Mouse (Mus musculus): ENCODE measurements around the gene Slc39a8. TPM values are rescaled to one million over a fixed set of nuclear protein-coding genes. Genes with fewer than 3 reads are reported as not detected.

The Slc39a8 gene
- polyA plus RNA-seq, 1 experiment from 2014 or later = 21.7 TPM

DNA sequence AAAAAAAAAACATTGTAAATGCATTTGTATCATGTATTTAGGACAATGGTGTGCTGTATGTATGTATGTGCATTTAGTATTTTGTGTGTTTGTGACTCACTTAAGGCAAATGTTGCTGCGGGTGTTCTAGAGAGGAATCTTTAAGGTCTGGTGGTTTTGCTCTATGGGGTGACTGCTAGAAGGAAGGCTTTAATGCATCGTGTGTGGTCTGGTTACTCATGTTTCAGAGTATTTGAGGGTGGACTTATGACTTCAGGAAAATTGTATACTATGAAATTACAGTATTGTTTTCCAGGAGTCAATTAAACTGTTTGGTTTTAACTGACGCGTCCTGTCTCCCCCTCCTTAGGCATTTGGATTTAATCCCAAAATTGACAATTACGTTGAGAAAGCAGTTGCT lies 32.1 kb downstream of the Slc39a8 start:
- DNase-seq (ENCODE audit: low spot score, missing footprints) (peak; percentile 85), ATAC-seq (ENCODE audit: low FRiP score) (peak; percentile 25)
- WGBS = 33% methylated on average over 5 of the region's 5 CpGs

DNA sequence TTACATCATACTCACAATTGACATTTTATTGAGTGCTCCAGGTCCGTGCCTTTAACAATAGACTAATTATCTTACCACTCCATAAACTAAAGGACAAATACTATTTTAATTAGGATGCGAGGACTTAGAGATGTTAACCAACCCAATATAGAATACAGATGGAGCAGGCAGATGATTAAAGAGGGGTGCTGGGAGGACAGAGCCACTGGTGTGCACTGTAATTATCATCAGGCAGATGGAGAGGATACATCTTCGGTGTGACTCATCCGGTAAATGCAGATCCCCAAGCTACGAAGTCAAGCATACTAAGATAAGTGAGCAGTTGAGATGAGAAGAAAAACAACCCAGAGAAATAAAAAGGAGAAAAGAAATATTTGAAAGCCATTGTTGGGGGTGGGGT lies 34.4 kb downstream of the Slc39a8 start:
- Histone ChIP-seq H3K36me3 (ENCODE audit: control insufficient read depth, insufficient read depth, low read length) (no peaks in the 10 kb centered on the region), H3K4me2 (no peak overlapping the region), H3K4me3 (ENCODE audit: low read depth, low read length) (no peak overlapping the region), H3K9ac (ENCODE audit: low read length) (no peak overlapping the region), H3K27me3 (ENCODE audit: control insufficient read depth, insufficient read depth, low read length) (no peaks in the 10 kb centered on the region), H3K9me3 (ENCODE audit: control insufficient read depth, low read length) (no peaks in the 10 kb centered on the region), H3K27ac (ENCODE audit: low read depth, low read length) (no peak overlapping the region), H3K4me1 (ENCODE audit: control insufficient read depth, insufficient read depth, low read length) (peaks cover 6% of the 10 kb centered on the region; the same call in 1 of the 2 replicates)
- ATAC-seq (ENCODE audit: low FRiP score) = no peak
- no peak for DNase-seq (ENCODE audit: low spot score, missing footprints)
- 89% methylated on average over 5 of the region's 5 CpGs for WGBS

More for the DNA sequence above, 32.1 kb downstream of the Slc39a8 start:
- Histone ChIP-seq H3K27me3 (ENCODE audit: control insufficient read depth, insufficient read depth, low read length) (no peaks in the 10 kb centered on the region), H3K9me3 (ENCODE audit: control insufficient read depth, low read length) (no peaks in the 10 kb centered on the region), H3K9ac (ENCODE audit: low read length) (no peak overlapping the region), H3K4me3 (ENCODE audit: low read depth, low read length) (no peak overlapping the region), H3K27ac (ENCODE audit: low read depth, low read length) (no peak overlapping the region; the same call in 1 of the 2 replicates), H3K4me1 (ENCODE audit: control insufficient read depth, insufficient read depth, low read length) (peaks cover 6% of the 10 kb centered on the region; the same call in 1 of the 2 replicates), H3K4me2 (no peak overlapping the region), H3K36me3 (ENCODE audit: control insufficient read depth, insufficient read depth, low read length) (no peaks in the 10 kb centered on the region)

DNA sequence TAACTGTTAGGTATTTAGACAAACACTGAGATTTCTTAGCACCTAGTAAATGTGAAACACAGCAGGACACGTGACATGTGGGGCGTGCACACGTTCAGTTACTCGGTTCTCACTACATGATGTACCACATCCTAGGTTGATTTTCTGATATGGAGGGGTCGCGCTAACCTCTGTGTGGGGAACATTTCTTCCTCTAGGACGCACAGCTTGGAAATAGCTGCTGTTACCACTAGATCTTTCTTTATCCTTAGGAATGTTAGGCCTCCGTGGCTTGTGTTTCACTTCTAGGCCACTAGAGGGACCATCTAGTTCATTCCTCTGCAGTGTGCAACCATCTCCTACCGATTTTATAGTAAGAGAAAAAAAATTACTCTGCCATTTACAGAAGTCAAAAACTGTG lies 37.7 kb downstream of the Slc39a8 start:
- no peak overlapping the region for H3K4me2 ChIP-seq
- peak; percentile 49 for ATAC-seq (ENCODE audit: low FRiP score)
- DNase-seq (ENCODE audit: low spot score, missing footprints) = peak; percentile 92
- no peaks in the 10 kb centered on the region; the same call in 1 of the 2 replicates for H3K4me1 ChIP-seq (ENCODE audit: control insufficient read depth, insufficient read depth, low read length)
- H3K4me3 ChIP-seq (ENCODE audit: low read depth, low read length) = no peak overlapping the region
- H3K27ac ChIP-seq (ENCODE audit: low read depth, low read length) = no peak overlapping the region
- no peaks in the 10 kb centered on the region for H3K27me3 ChIP-seq (ENCODE audit: control insufficient read depth, insufficient read depth, low read length)
- WGBS = 59% methylated on average over 9 of the region's 9 CpGs
- no peak overlapping the region for H3K9ac ChIP-seq (ENCODE audit: low read length)
- no peaks in the 10 kb centered on the region for H3K36me3 ChIP-seq (ENCODE audit: control insufficient read depth, insufficient read depth, low read length)
- H3K9me3 ChIP-seq (ENCODE audit: control insufficient read depth, low read length) = no peaks in the 10 kb centered on the region

DNA sequence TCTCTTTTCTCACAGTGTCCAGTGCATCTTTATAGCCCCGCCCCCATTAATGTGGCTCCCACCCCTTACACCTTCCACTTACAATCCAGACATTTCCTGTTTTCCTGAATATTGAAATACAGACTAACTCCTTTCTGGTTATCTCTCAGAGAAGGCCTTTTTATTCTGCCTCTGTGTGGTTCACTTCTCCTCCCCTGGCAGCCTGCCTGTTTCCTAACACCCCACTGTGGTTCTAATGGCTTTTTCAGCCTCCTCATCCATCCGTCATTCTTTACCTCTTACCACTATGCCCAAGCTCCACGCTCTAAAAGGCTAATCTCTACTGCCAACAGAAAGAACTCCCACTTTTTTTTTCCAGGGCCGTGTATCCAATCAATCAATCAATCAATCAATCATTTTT lies 44.0 kb downstream of the Slc39a8 start:
- Histone ChIP-seq H3K27ac (ENCODE audit: low read depth, low read length) (no peak overlapping the region), H3K36me3 (ENCODE audit: control insufficient read depth, insufficient read depth, low read length) (no peaks in the 10 kb centered on the region), H3K4me3 (ENCODE audit: low read depth, low read length) (no peak overlapping the region), H3K27me3 (ENCODE audit: control insufficient read depth, insufficient read depth, low read length) (no peaks in the 10 kb centered on the region), H3K9ac (ENCODE audit: low read length) (no peak overlapping the region), H3K9me3 (ENCODE audit: control insufficient read depth, low read length) (no peaks in the 10 kb centered on the region), H3K4me1 (ENCODE audit: control insufficient read depth, insufficient read depth, low read length) (no peaks in the 10 kb centered on the region), H3K4me2 (no peak overlapping the region)
- no peak for ATAC-seq (ENCODE audit: low FRiP score)
- peak; percentile 23 for DNase-seq (ENCODE audit: low spot score, missing footprints)
- 68% methylated on average over 4 of the region's 4 CpGs for WGBS

DNA sequence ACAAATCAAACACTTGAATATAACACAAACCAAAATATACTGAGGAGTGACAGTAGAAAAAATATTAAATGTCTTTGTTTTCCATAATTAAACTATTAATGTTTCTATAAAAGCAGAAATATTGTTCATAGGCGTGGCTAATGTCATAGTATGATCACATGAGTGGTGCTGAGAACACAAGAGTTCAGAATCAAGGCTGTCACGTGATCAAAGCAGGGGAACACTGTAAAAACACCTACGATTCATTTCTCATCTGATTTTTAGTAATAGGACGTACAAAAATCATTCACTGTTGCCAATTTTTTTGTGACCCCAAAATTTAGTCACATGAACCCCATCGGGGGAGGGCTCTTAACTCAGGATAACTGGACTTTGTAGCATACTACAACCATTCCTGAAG lies 47.2 kb downstream of the Slc39a8 start:
- DNase-seq (ENCODE audit: low spot score, missing footprints) (peak; percentile 28), ATAC-seq (ENCODE audit: low FRiP score) (no peak)
- no peak overlapping the region for H3K27ac ChIP-seq (ENCODE audit: low read depth, low read length)
- WGBS = 88% methylated on average over 5 of the region's 5 CpGs
- no peak overlapping the region for H3K4me3 ChIP-seq (ENCODE audit: low read depth, low read length)
- H3K9ac ChIP-seq (ENCODE audit: low read length) = no peak overlapping the region
- H3K27me3 ChIP-seq (ENCODE audit: control insufficient read depth, insufficient read depth, low read length) = no peaks in the 10 kb centered on the region
- no peaks in the 10 kb centered on the region for H3K9me3 ChIP-seq (ENCODE audit: control insufficient read depth, low read length)
- no peaks in the 10 kb centered on the region for H3K36me3 ChIP-seq (ENCODE audit: control insufficient read depth, insufficient read depth, low read length)
- no peaks in the 10 kb centered on the region for H3K4me1 ChIP-seq (ENCODE audit: control insufficient read depth, insufficient read depth, low read length)
- no peak overlapping the region for H3K4me2 ChIP-seq

- ATAC-seq (ENCODE audit: low FRiP score) (no peak), DNase-seq (ENCODE audit: low spot score, missing footprints) (no peak)
- Histone ChIP-seq H3K9ac (ENCODE audit: low read length) (no peak overlapping the region), H3K4me3 (ENCODE audit: low read depth, low read length) (no peak overlapping the region), H3K36me3 (ENCODE audit: control insufficient read depth, insufficient read depth, low read length) (no peaks in the 10 kb centered on the region), H3K27ac (ENCODE audit: low read depth, low read length) (no peak overlapping the region), H3K27me3 (ENCODE audit: control insufficient read depth, insufficient read depth, low read length) (no peaks in the 10 kb centered on the region), H3K9me3 (ENCODE audit: control insufficient read depth, low read length) (no peaks in the 10 kb centered on the region), H3K4me2 (no peak overlapping the region), H3K4me1 (ENCODE audit: control insufficient read depth, insufficient read depth, low read length) (no peaks in the 10 kb centered on the region)
- WGBS = 81% methylated on average over 3 of the region's 3 CpGs
Observed at GRCm38 (mm10) chr3:135873596-135873995, 48.5 kb downstream of the Slc39a8 start.

DNA sequence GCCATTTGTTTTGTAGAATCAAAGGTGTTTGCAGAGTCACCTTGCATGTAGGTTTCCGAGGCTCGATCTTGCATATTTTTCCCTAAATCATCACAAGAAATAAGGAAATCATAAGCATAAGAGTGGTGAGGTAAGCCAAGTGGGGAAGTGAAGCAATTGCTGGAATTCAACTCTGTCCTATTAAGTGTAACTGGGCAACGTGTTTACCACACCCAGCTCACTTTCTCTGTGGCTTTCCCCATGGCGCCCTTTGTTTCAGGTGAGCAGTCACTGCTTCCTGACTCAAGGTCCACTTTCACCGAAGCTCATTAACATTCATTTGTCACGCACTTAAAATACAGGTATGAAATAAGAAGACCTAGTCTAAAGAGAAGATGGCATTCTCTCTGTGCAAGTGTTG lies 53.0 kb downstream of the Slc39a8 start:
- Histone ChIP-seq H3K4me2 (no peak overlapping the region), H3K27ac (ENCODE audit: low read depth, low read length) (no peak overlapping the region), H3K9ac (ENCODE audit: low read length) (no peak overlapping the region), H3K4me3 (ENCODE audit: low read depth, low read length) (no peak overlapping the region), H3K9me3 (ENCODE audit: control insufficient read depth, low read length) (no peaks in the 10 kb centered on the region), H3K36me3 (ENCODE audit: control insufficient read depth, insufficient read depth, low read length) (no peaks in the 10 kb centered on the region), H3K27me3 (ENCODE audit: control insufficient read depth, insufficient read depth, low read length) (no peaks in the 10 kb centered on the region), H3K4me1 (ENCODE audit: control insufficient read depth, insufficient read depth, low read length) (no peaks in the 10 kb centered on the region)
- 93% methylated on average over 6 of the region's 6 CpGs for WGBS
- peak; percentile 35 for DNase-seq (ENCODE audit: low spot score, missing footprints)
- no peak for ATAC-seq (ENCODE audit: low FRiP score)

DNA sequence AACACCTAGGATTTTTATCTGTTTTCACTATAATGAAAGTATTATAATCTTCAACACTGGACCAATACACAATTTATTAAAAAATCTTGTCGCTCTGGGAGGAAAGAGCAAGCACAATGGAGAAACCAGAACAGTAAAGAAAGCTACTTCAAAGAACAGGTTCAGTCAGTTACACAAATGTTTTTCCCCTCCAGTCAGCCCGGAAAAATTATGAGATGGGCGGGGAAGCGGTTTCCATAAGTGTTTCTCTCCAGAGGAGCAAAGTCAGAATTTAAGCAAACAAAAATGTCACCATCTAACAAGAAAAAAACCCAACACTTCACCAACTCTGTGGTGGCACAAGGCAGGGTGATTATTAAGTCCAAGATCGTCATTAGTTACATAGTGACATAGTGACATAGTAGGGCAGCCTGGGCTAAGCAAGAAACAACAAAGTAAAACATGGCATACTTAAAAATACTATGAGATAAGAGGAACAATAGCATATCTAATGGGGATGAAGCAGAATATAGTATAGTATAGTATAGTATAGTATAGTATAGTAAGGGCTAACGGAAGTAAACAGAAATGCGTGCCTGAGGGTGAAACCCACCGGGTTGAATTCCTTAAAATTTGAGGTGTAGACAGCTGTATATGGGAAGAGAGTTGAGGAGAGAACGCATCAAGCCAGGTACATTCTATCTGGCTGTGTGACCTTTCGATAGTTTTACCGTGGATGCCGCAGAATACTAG lies 61.0 kb downstream of the Slc39a8 start:
- no peaks in the 10 kb centered on the region for H3K36me3 ChIP-seq (ENCODE audit: control insufficient read depth, insufficient read depth, low read length)
- DNase-seq (ENCODE audit: low spot score, missing footprints) = peak; percentile 45
- H3K4me2 ChIP-seq = no peak overlapping the region
- H3K9me3 ChIP-seq (ENCODE audit: control insufficient read depth, low read length) = no peaks in the 10 kb centered on the region
- H3K27ac ChIP-seq (ENCODE audit: low read depth, low read length) = no peak overlapping the region
- no peak overlapping the region for H3K9ac ChIP-seq (ENCODE audit: low read length)
- WGBS = 79% methylated on average over 12 of the region's 12 CpGs
- no peaks in the 10 kb centered on the region for H3K27me3 ChIP-seq (ENCODE audit: control insufficient read depth, insufficient read depth, low read length)
- no peak overlapping the region for H3K4me3 ChIP-seq (ENCODE audit: low read depth, low read length)
- 0 out of 2 replicates have a peak, but pooled peaks cover 2% of the 10 kb centered on the region for H3K4me1 ChIP-seq (ENCODE audit: control insufficient read depth, insufficient read depth, low read length)
- ATAC-seq (ENCODE audit: low FRiP score) = peak; percentile 20

DNA sequence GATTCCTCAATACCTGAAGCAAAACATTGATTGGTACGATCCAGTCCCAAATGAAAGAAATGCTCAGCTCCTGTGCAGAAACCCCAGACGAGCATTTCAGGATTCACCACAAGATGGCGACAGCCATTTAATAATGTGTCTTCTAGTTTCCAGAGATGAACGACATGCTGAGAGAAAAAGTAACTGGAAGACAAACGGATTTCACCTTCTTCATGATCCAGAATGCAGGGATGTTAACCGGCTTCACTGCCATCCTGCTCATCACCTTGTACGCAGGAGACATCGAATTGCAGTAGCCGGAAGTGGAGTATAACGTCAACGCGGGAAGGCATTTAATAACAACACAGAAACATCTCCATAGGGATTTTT lies 61.6 kb downstream of the Slc39a8 start:
- ATAC-seq (ENCODE audit: low FRiP score) (peak; percentile 67), DNase-seq (ENCODE audit: low spot score, missing footprints) (peak; percentile 97)
- Histone ChIP-seq H3K36me3 (ENCODE audit: control insufficient read depth, insufficient read depth, low read length) (no peaks in the 10 kb centered on the region), H3K4me2 (no peak overlapping the region), H3K4me1 (ENCODE audit: control insufficient read depth, insufficient read depth, low read length) (0 out of 2 replicates have a peak, but pooled peaks cover 2% of the 10 kb centered on the region), H3K9me3 (ENCODE audit: control insufficient read depth, low read length) (no peaks in the 10 kb centered on the region), H3K27ac (ENCODE audit: low read depth, low read length) (no peak overlapping the region), H3K9ac (ENCODE audit: low read length) (no peak overlapping the region), H3K27me3 (ENCODE audit: control insufficient read depth, insufficient read depth, low read length) (no peaks in the 10 kb centered on the region), H3K4me3 (ENCODE audit: low read depth, low read length) (no peak overlapping the region)
- 44% methylated on average over 12 of the region's 12 CpGs for WGBS

All from midbrain, embryonic 11.5 days (tissue).